Mouse (Mus musculus) brain, embryonic 14.5 days (tissue): Measurements from ENCODE around the gene Metap2.

Experiments used
- CTCF ChIP-seq: fragments of 200-500 bp; IDR thresholded peaks from 2 replicates; pipeline ENCODE4 v1.5.1; 2012; ENCODE audit warnings: inconsistent platforms, mild to moderate bottlenecking, moderate library complexity, borderline replicate concordance; ENCODE audit not compliant: insufficient read depth, insufficient read length; ENCODE audit errors: extremely low read depth
- POLR2A ChIP-seq: fragments of 200-500 bp; IDR thresholded peaks from 2 replicates; pipeline ENCODE4 v1.6.1; 2012; ENCODE audit warnings: mild to moderate bottlenecking, inconsistent platforms, borderline replicate concordance; ENCODE audit not compliant: poor library complexity, insufficient read depth, insufficient read length, severe bottlenecking; ENCODE audit errors: extremely low read depth

- TF ChIP-seq CTCF (no peak), POLR2A (no peak)
These were observed 42.8 kb upstream of the Metap2 start for GRCm38 (mm10) chr10:93939676-93940075.
